Mouse (Mus musculus) heart, adult 2 months (tissue): ENCODE data around the gene Krt42. TPM values are rescaled to one million over a fixed set of nuclear protein-coding genes. Genes with fewer than 3 reads are reported as not detected.
"Not testable (repeated sequence)": the region's sequence is repeated elsewhere in the genome, so short reads cannot be mapped to it uniquely, and the experiment has no call there.

Experiments used
- DNase-seq, 2 experiments: peaks; one replicate each; pipeline ENCODE4 v3.0.0; 2021
- H3K27ac ChIP-seq: fragments of 200-600 bp; 2 replicates; pipeline ENCODE4 v1.8.1; 2022
- H3K27me3 ChIP-seq: fragments of 200-500 bp; 2 replicates; pipeline ENCODE4 v1.6.1; 2012; ENCODE audit warnings: mild to moderate bottlenecking, low read length, inconsistent platforms, mixed read lengths; ENCODE audit not compliant: control insufficient read depth, insufficient read depth
- H3K36me3 ChIP-seq: fragments of 200-500 bp; 2 replicates; pipeline ENCODE4 v1.6.1; 2012; ENCODE audit warnings: low read length, inconsistent platforms; ENCODE audit not compliant: control insufficient read depth, insufficient read depth
- H3K4me1 ChIP-seq: fragments of 200-500 bp; 2 replicates; pipeline ENCODE4 v1.6.1; 2011; ENCODE audit warnings: low read length; ENCODE audit not compliant: control insufficient read depth, insufficient read depth
- H3K4me3 ChIP-seq: fragments of 200-600 bp; 2 replicates; pipeline ENCODE4 v1.8.1; 2022
- H3K79me2 ChIP-seq: fragments of 200-500 bp; replicated peaks from 2 replicates; pipeline ENCODE4 v1.6.1; 2012; ENCODE audit warnings: mild to moderate bottlenecking, inconsistent platforms, low read length, moderate library complexity, mixed read lengths; ENCODE audit not compliant: control insufficient read depth, insufficient read depth
- H3K9ac ChIP-seq: fragments of 200-500 bp; 2 replicates; pipeline ENCODE4 v1.6.1; 2012; ENCODE audit warnings: low read depth, mild to moderate bottlenecking, control low read depth, inconsistent platforms, low read length, mixed read lengths
- CTCF ChIP-seq: fragments of 200-600 bp; IDR thresholded peaks from 2 replicates; pipeline ENCODE4 v1.8.1; 2022; ENCODE audit warnings: antibody characterized with exemption, mild to moderate bottlenecking, moderate library complexity
- EP300 ChIP-seq: fragments of 200-500 bp; IDR thresholded peaks from 2 replicates; pipeline ENCODE4 v1.6.1; 2011; ENCODE audit warnings: low read depth, low read length, control low read depth; ENCODE audit not compliant: insufficient read depth
- POLR2A ChIP-seq: fragments of 200-500 bp; IDR thresholded peaks from 2 replicates; pipeline ENCODE4 v1.6.1; 2011; ENCODE audit warnings: mild to moderate bottlenecking, low read depth, low read length, control low read depth; ENCODE audit not compliant: insufficient read depth
- WGBS: fragments of 180-500 bp; shearing (Covaris S2); methylation state at CpG from one replicate; pipeline ENCODE4 v1.1.7; 2018; 5-methylcytosine and 5-hydroxymethylcytosine counted together
- intact Hi-C: fragments of 180-260 bp; cut with DNase I; formaldehyde crosslinking; loops from one replicate; pipeline ENCODE4 v1.15.1; 2025
- polyA plus RNA-seq: library from polyadenylated mRNA; depleted of rRNA; stranded (reverse); fragments of >200 nt; gene quantifications from 2 replicates; pipeline ENCODE4 v1.2.3, GENCODE M21; 2012
- total RNA-seq, 2 experiments: library from RNA; stranded (reverse); gene quantifications; 2 replicates each; pipeline ENCODE4 v1.2.3; 2021

Krt42 gene
- total and polyA plus RNA-seq, 3 experiments, result not detected

DNA sequence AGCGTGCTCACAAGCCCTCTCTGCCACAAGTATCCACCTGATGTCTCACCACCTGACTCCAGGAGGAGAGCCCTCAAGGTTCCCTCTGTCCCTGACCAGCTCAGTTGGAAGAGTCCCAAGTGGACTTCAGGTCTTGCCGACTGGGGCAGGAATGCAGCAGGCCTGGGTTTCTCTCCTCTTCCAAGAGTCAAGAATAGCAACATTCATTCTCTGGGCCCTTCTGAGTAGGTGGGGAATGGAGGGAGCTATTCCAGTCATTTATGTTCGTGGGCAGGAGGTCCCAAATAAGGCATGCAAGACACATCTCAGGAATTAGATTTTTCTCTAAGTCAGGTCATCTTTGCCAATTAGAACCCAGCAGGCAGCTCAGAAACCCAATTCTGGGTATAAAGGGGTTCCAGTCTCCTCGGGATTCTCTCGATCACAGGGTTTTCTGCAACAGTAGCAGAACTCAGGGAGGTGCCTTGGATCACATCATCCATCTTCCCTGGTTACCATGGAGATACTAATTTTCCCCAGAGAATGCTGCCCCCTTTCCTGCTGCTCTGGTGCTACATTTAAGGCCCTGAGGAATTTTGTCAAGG is 42.5 kb upstream of the Krt42 start:
- DNase-seq, result peak in 1 of 2 experiments; percentile 54
- H3K27me3 ChIP-seq, result no peaks in the 10 kb centered on the region
- no peak overlapping the region for H3K4me3 ChIP-seq
- H3K79me2 ChIP-seq, result no peaks in the 10 kb centered on the region
- intact Hi-C loops, result no loop called here
- WGBS, result 26% methylated on average over 5 of the region's 5 CpGs
- no peaks in the 10 kb centered on the region for H3K4me1 ChIP-seq
- TF ChIP-seq EP300 (peak; percentile 90), POLR2A (no peak), CTCF (no peak)
- no peak overlapping the region for H3K9ac ChIP-seq
- H3K36me3 ChIP-seq, result no peaks in the 10 kb centered on the region
- H3K27ac ChIP-seq, result peak overlapping the region; percentile 24

- Histone ChIP-seq H3K9ac (no peak overlapping the region), H3K4me3 (no peak overlapping the region), H3K36me3 (no peaks in the 10 kb centered on the region), H3K4me1 (no peaks in the 10 kb centered on the region), H3K27me3 (no peaks in the 10 kb centered on the region), H3K79me2 (no peaks in the 10 kb centered on the region), H3K27ac (peak overlapping the region; percentile 24; the same call in 1 of the 2 replicates)
- intact Hi-C loops, result no loop called here
- 52% methylated on average over 1 of the region's 1 CpGs for WGBS
- TF ChIP-seq POLR2A, result no peak
- TF ChIP-seq CTCF, result no peak
- no peak for TF ChIP-seq EP300
- DNase-seq, result no peak
Observed at GRCm38 (mm10) chr11:100311656-100312055, 42.0 kb upstream of the Krt42 start.

GRCm38 (mm10) chr11:100308672-100309071 is 39.0 kb upstream of the Krt42 start:
- H3K27ac ChIP-seq, H3K27me3 ChIP-seq, H3K79me2 ChIP-seq, H3K4me1 ChIP-seq, DNase-seq, intact Hi-C loops, H3K36me3 ChIP-seq, H3K4me3 ChIP-seq, H3K9ac ChIP-seq: not testable (repeated sequence)
- WGBS, result 89% methylated on average over 5 of the region's 6 CpGs

DNA sequence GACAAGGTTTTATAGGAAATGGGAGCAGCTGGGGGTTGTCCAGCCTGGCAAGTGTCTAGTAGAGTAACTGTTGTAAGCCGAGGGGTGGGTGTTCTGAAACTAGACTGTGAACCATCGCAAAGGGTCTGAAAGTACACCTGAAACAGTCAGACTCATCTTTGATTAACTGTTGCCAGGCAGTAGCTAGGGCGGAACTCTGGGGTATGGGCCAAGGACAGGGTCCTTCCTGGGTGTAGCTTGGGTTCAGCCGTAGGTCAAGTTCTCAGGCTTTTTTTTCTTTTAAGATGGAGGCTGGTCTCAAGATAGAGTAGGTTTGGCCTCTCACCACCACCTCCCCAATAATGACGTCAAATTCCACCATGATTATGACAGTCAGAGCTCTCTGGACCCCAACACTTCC is 38.2 kb upstream of the Krt42 start:
- DNase-seq, result no peak
- Histone ChIP-seq H3K9ac (no peak overlapping the region), H3K27ac (no peak overlapping the region), H3K27me3 (no peaks in the 10 kb centered on the region), H3K4me3 (no peak overlapping the region), H3K79me2 (no peaks in the 10 kb centered on the region), H3K4me1 (no peaks in the 10 kb centered on the region), H3K36me3 (no peaks in the 10 kb centered on the region)
- intact Hi-C loops, result no loop called here
- TF ChIP-seq EP300 (no peak), POLR2A (no peak), CTCF (no peak)
- 87% methylated on average over 5 of the region's 5 CpGs for WGBS

- Histone ChIP-seq H3K4me1 (no peaks in the 10 kb centered on the region; the same call in 1 of the 2 replicates), H3K4me3 (no peak overlapping the region), H3K27me3 (no peaks in the 10 kb centered on the region), H3K27ac (no peak overlapping the region), H3K79me2 (no peaks in the 10 kb centered on the region), H3K36me3 (no peaks in the 10 kb centered on the region), H3K9ac (no peak overlapping the region)
- no peak for DNase-seq
- 69% methylated on average over 5 of the region's 5 CpGs for WGBS
- no peak for TF ChIP-seq EP300
- no peak for TF ChIP-seq POLR2A
- no peak for TF ChIP-seq CTCF
- intact Hi-C loops, result no loop called here
Observed at GRCm38 (mm10) chr11:100301292-100301691, 31.6 kb upstream of the Krt42 start.

DNA sequence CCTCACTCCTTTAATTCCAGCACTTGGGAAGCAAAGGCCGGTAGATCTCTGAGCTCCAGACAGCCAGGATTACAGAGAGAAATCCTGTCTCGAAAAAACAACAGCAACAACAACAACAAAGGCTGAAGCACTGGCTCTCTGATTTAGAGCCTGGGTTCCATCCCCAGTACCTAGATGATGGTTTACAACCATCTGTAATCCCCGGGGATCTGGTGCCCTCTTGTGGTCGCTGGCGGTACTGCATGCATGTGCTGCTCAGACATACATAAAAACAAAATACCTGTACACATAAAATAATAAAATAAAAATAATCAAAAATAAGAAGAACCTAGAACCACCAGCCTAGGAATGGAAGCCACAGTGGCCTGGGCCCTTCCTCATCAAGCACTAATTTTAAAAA is 30.6 kb upstream of the Krt42 start:
- peak in 1 of 2 experiments; percentile 77 for DNase-seq
- intact Hi-C loops, result no loop called here
- 9% methylated on average over 5 of the region's 5 CpGs for WGBS

More for the DNA sequence above, 30.6 kb upstream of the Krt42 start:
- no peak overlapping the region for H3K9ac ChIP-seq
- no peak overlapping the region for H3K27ac ChIP-seq
- no peaks in the 10 kb centered on the region for H3K27me3 ChIP-seq
- H3K79me2 ChIP-seq, result no peaks in the 10 kb centered on the region
- H3K4me3 ChIP-seq, result no peak overlapping the region
- TF ChIP-seq EP300, result no peak
- peak; percentile 98; the same call in 1 of the 2 replicates for TF ChIP-seq CTCF
- no peaks in the 10 kb centered on the region for H3K36me3 ChIP-seq
- no peaks in the 10 kb centered on the region; the same call in 1 of the 2 replicates for H3K4me1 ChIP-seq
